Mouse (Mus musculus) spleen, postnatal 10 days (tissue): ENCODE data around the gene Pjvk.
"Not testable (repeated sequence)": the region's sequence is repeated elsewhere in the genome, so short reads cannot be mapped to it uniquely, and the experiment has no call there.

ENCODE experiments used
- DNase-seq, 2 experiments: peaks; one replicate each; pipeline ENCODE4 v3.0.0; 2021 to 2022; ENCODE audit warnings: low spot score in 2 of 2

Pjvk gene

DNA sequence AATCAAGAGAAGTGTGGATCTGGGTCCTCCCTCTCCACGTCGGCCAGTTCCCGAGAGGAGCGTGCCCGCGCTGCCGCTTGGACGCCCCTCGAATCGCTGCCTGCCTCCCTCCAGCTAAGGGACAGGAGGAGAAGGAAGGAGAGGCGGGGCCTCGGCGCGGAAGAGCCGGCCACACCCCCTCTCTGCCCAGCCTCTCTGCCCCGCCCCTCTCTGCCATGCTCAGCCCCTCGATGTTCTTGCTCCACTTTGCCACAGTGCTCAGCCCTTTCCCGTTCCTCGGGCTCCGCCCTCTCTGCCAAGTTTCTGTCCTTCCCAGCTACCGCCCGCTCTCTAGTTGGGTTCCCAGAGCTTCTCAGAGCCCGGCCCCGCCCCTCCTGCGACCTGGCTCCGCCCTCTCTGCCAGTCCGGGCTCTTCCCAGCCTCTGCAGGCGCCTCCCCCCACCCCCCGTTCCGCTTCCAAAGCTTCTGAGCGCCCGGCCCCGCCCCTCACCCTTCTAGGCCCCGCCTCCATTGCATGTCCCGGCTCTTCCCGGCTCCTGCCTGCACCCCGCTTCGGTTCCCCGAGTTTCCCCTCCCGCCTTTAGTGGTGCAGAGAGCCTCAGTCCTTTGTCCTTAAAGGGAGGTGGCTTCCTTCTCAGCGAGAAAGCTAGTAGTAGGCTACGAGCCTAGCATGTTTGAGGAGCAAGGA, at the start of gene Pjvk, which contains the start of gene Prkra:
TSS of gene Pjvk (plus strand) at position 594 of the 688 bp plus-strand sequence.
TSS of gene Prkra (minus strand) at position 133 of the 688 bp plus-strand sequence.
- peak; percentile 83 to 92 for DNase-seq

DNA sequence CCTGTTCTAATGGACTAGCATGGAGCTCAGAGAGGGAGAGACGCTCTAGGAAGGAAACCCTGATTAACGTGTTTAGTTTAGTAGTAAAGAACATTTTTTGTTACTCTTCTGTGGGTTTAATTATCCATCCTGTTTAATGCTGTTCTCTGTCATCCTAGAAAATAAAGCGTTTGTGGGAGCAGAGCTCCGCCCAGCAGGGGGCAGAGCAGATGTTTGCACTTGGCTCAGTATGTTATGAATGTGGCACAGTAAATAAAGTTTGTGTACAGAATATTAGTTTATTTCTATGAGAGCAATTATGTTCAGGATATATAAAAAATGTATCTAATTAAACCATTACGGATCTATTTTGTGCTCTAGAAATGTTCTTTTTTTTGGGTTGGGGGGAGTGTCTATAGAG, 49.1 kb upstream of the Pjvk start:
- no peak for DNase-seq

DNA sequence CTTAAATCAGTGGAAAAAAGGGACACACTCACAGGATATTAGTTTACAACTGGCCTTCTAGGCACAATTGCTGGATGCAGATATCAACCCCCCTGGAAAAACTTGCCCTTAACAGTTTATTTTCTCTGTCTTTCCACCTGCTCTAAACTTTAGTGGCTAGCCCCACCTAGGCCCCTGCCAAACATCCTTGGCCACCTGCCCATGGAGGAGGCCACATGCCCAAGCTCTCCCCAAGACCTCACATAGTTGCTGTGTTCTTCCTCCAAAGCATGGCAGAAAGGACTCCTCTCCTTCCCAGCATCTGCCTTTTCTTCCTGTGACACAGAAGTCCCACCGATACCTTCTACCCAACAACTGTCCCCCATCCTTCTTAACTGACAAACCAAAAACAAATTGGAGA, 46.0 kb upstream of the Pjvk start:
- DNase-seq, result no peak

DNA sequence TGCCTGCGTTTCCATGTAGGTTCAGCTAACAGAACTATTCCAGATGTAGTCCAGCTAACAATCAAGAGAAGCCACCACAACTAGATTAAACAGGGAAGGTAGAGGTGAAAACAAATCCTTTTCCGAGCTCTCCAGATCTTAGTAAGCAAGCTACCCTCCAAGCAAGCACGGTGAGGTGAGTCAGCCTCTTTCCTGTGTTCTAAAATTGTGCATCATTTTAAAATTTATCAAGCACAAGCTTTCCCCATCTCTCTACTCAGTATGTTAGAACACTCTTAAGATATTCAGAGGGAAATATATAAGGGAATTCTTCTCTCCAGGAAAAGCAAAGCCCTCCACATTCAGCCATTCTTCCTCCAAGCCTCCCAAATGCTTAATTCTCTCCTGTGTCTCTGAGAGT, 41.6 kb upstream of the Pjvk start:
- no peak for DNase-seq

DNA sequence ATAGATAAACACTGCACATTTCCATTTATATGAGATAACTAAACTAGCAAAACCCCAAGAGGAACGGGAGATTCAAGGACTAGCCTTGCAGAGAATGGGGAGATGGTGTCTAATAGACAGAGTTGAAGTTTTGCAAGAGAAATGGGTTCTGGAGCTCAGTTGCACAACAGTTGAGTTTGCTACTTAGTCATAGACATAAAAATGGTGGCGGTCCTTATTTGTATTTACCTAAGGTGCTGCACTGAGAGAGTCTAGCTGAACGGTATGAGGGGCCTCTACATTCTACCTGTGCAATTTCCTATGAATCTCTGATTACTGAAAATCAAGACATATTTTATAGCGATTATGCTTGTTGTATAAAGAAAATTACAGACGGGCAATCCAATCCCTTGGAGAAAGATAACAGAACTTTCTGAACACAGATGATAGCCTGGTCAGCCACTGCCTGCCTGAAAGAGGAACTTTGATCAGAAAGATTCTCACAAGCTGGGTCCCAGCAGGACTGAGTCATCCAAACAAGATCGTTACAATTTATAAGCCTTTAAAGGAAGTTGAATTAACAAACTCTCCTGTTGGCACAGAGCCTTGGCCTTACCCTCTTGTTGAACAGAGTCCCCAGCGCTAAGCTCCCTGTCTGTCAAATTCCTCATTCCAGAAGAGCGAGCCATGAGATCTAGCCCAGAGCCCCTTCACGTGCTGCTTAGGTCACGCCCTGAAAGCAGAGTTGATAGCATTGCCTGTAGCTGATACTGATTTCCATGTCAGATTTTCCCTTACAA, 37.8 kb upstream of the Pjvk start:
- no peak for DNase-seq

DNA sequence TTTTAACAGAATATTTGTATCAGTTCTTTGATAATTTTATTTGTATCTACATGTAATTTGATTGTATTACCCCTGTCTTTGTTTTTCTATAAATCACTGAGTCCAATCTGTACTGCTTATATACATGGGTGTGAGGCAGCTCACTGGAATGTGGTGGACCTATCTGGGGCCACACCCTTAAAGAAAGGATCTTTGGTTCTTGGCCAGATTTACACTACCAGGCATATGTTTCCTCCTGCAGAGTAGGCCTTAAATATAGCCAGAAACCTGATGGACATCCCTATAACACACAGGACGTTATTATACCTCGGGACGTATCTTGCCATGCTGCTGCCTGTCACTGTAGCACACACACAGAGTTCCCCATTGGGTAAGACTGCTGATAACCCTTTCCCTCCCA, 36.3 kb upstream of the Pjvk start:
- DNase-seq, result no peak

DNA sequence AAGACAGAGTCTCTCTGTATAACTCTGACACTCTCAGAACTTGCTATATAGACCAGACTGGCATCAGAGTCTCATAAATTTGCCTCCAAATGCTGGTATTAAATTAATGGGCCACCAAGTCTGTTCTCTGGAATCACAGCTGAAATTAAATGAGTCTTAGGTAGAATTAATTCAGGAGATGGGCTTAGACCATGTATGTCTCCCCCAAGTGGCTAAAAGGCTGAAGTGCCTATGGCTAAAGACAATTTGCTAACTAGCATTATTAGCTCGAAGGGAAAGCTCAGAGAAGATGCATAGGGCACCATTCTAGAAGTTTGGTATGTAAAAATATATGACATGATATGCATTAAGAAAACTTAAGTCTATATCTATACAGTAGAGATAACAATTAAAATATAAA, 30.2 kb upstream of the Pjvk start:
- peak in 1 of 2 experiments; percentile 20 for DNase-seq

DNA sequence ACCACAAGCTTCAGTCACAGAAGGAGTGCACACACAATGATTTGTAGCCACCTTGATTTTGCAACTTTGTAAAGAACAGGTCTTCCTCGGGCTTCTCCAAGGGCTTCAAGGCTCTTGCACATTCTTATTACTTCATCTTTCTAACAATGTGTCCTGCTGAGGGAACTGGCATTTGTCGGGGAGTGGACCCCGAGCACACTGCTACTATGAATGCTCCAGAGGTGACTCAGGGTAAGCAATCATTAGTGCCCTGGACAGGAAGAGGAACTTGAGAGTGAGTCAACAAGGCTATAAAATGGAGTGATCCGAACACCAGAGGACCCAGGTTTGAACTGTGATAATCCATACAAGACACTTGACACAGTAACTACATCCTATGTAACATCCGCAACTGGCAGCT, 28.1 kb upstream of the Pjvk start:
- DNase-seq, result no peak

DNA sequence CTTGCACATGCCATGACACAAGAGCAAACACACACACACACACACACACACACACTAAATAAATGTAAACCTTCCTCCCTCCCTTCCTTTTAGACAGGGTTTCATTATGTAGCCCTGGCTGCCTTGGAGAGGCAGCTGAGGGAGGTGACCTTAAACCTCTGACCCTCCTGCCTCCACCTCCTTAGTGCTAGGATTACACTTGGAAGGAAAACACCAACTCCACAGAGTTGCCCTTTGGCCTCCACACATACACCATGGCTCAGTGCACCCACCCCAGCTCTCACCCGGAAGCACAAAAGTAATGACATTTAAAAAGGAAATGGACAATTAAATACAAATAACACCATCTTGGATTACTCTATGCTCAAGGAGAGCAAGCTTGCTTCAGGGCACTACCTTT, 26.6 kb upstream of the Pjvk start:
- no peak for DNase-seq

DNA sequence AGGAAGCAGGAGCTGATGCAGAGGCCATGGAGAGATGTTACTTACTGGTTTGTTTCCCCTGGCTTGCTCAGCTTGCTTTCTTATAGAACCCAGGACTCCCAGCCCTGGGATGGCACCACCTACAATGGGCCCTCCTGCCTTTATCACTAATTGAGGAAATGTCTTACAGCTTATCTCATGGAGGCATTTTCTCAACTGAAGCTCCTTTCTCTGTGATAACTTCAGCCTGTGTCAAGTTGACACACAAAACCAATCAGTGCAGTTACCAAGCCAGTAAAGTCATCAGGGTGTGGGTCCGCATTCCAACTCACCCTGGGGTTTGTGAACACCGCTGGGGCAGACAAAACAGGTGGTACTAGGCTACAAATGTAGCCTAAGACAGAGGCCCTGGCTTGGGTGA, 26.0 kb upstream of the Pjvk start:
- DNase-seq, result not testable (repeated sequence)

DNA sequence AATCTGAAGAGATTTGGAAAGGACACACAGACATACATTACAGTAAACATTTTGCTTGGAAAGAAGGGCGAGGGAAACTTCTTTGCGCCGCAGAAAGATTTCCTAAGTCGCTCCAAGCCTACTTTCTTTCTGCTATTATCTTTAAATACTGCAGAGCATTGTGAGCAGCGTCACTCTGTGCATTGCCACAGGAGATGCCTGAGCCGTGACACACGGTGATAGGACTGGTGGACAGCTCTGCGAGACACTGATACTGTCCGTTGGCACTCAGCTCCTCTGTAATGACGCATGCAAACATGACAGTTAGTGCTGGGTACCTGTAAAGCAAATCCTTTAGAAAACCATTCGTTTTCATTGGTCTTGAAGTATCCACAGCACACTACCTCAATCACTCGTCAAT, 18.0 kb upstream of the Pjvk start:
- DNase-seq, result no peak

DNA sequence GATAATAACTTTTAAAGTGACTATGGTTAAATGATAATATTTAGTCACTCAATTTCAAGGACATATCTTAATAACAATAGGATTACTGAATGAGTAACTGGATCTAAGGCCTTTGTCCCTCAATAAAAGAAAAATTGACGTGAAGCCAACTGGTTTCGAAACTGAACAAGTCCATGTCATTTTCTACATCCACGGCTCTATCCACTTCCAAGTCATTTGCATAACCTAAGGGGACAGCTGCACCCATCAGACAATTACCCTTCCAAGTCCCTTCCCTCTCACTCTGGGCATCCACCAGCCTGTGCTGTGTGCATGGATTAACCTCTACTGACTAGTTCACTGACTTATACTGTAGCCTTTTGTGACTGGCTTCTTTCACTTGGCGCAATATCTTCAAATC, 16.7 kb upstream of the Pjvk start:
- DNase-seq, result no peak

DNA sequence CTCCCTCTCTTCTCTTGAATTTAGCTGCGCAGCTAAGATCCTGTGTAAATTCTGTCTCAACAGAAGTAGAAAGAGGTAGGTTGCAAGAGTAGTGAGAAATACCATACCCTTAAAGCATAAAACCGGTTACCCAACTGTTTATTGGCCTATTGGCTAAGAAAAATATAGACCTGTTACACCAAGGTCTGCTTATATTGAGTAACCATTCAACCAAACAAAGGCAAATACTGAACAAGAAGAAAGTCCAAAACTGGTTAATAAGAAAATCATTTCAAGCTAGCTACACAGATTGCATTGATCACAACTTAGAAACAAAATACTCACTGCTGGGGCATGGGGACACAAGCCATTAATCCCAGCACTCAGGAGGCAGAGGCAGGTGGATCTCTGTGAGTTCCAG, 8.6 kb upstream of the Pjvk start:
- no peak for DNase-seq

DNA sequence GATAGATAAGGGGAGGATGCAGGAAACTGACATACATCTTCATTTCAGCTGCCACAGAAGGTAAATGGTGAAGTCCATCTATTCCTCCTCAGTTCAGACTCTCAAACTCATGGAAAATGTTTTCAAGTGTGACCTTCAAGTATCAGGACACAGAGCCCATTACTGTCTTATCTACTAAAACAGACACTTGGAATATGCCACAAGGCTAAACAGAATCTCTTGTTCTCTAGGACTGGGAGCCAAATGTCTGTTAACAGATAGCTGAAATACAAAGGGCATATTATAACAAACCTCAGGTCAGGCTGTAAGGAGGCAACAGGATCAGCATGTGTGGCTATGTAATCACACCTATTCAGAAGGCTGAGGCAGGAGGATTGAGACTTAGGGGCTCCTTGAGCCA, 4.5 kb upstream of the Pjvk start:
- no peak for DNase-seq

DNA sequence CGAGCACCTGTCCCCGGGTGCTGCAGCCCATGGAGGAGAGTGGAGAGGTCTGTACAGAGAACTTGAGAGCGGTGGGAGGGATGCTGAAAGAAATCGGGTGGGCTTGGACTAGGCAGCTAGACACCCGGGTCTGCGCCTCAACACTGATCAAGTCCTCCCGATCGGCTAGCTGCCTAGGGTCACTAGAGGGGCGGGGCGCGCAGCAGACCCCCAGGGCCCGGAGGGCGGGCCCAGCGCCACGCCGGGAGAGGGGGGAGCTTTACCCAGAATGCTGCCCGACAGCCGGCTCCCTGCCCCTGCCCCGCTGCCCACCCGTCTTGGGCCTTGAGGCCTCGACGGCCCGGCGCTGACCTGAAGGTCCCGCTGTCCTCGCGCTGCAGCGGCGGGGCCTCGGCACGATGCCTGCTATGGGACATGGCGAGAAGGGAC, 821 bp upstream of the Pjvk start:
- no peak for DNase-seq

DNA sequence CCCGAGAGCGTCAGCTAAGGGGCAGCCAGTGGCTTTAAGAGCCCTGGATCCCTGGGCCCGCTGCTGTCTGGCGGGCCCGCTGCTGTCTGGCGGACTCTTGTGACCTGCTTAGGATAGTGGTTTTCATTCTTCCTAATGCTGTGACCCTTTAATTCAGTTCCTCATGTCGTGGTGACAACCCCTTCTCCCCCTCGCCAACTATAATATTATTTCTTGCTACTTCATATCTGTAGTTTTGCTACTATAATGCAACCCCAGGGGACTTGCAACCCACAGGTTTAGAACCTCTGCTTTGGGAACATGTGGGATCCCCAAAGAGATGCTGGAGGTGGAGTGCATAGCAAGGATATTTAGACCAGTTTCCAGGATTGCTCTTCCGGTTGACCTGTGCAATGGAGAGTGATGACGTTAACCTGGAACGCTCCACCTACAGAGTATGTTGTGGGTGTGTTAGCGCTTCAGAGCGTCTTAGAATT, 428 bp downstream of the Pjvk start:
- peak in 1 of 2 experiments; percentile 24 for DNase-seq

DNA sequence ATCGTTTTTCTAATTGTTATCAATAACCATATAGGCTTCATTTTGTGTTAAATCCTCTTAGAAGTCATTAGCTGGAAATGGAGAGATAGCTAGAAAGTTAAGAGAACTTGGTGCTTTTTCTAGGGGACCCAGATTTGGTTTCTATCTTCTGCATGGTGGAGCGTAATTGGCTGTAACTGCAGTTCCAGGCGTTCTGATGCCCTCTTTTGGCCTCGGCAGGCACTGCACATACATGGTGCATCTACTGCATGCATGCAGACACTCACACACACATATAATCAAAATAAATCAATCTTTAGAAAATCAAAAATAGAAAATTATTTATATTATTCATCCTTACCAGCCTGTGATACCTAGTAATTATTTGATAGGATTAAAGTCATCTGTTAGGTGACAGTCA, 4.8 kb downstream of the Pjvk start:
- no peak for DNase-seq

DNA sequence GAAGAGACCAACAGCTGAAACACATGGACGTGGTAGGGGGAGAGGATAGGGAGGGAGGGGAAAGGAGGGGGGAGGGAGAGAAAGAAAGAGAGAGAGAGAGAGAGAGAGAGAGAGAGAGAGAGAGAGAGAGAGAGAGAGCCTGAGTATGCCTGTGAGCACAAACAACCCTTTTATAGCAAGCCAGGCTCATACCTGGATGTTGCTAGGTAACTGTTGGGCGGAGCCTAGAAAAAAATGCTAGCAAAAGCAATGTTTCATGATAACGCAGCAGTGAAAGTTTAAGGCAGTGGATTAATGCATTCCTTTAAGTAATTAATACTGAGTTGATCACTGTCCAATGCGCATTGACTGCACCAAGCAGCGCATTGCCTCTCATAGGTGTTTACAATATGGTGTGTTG, 6.4 kb downstream of the Pjvk start:
- DNase-seq, result no peak

DNA sequence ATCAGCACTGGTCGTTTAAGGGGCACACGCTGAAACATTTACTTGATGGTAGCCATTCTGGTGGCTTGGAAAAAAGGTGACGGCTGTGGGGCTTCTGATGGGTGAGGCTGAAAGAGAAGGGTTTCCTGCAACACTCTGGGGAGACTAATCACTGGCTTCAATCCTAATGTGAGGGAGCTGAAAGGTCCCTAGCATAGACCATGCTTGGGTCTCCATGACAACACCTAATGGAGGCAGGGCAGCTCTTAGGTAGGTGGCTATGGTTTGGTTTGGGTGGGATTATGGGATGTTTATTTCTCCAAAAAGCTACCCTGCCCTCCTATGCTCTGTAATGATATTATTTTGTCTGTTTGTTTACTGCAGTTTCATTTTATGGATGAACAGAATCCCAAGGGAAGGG, 7.2 kb downstream of the Pjvk start:
- DNase-seq, result no peak

DNA sequence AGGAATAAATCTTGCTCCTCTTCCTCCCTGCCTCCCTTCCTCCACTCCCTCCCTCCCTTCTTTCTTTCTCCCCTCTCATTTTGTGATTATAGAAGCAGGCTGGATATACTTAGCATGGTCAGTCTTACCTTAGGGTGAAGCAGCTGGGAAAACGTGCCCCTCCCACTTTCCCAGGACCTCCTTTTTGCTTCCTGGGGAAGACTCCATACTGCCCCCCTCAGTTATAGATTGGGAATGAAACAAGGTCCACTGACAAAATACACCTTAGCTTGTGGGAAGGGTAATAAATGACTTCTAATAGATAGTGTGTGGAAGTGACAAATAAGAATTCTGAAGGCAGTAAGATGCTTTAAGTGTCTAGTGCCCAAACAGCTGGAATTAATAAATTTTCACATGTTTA, 7.7 kb downstream of the Pjvk start:
- no peak for DNase-seq

DNA sequence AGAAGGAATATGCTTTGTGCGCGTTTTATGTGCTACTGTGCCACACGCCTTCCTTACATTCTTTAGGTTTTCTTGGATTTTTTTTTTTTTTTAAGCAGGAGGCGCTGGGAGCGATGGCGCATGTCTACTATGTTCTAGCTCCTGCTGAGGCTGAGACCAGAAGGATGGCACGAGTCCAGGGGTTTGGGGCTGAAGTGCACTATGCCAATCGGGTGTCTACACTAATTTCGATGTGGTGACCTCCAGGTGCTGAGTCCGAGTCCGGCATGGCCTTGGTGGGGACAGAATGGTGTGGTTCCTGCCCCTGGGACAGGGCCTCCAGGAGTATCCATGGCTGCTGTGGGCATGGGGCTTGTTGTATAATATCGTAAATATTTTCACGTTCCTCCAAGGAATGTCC, 10.3 kb downstream of the Pjvk start:
- no peak for DNase-seq

DNA sequence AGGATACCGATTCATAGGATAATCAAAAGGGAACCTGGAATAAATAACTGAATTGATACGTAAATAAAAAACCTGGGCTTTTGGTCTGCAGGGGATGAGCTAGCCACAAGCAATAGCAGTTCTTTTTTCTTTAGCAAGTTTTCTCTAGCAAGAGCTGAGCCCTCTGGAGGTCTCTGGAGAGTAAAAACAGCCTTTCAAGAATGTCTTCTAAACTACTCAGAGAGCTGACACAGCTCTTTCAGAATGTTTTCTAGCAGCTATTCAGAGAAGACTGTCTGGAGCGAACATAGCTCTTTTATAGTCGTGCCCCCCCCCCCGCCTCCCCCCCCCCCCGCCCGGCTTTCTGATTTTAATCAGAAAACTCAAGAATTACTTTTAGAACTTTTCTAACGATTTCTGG, 11.1 kb downstream of the Pjvk start:
- no peak for DNase-seq

DNA sequence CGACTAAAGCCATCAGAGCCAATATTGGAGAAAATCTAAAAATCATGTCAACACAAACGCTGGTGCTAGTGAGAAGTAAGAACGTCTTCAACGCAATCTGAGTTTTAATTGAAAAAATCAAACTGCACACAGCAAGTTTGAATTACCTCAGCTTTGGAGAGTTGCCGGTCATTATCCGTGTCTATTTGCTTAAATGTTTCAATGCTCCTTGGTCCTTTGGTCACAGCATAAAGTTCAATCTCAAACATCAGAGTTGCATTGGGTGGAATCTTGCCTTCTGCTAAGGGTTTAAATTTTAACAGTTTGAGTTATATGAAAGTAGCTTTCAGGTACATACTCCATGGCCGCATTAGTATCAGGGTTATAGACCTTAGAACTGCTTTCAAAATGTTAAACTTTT, 17.3 kb downstream of the Pjvk start:
- DNase-seq, result no peak
